Mouse (Mus musculus): ENCODE results near the gene Ythdf2. TPM values are rescaled to one million over a fixed set of nuclear protein-coding genes. Genes with fewer than 3 reads are reported as not detected.
"Not testable (repeated sequence)": the region's sequence is repeated elsewhere in the genome, so short reads cannot be mapped to it uniquely, and the experiment has no call there.

Ythdf2 gene
- 32.4 and 32.9 TPM in 2 replicates for total RNA-seq (2015)
- 35.0 and 42.0 TPM in 2 replicates for total RNA-seq (2017)

DNA sequence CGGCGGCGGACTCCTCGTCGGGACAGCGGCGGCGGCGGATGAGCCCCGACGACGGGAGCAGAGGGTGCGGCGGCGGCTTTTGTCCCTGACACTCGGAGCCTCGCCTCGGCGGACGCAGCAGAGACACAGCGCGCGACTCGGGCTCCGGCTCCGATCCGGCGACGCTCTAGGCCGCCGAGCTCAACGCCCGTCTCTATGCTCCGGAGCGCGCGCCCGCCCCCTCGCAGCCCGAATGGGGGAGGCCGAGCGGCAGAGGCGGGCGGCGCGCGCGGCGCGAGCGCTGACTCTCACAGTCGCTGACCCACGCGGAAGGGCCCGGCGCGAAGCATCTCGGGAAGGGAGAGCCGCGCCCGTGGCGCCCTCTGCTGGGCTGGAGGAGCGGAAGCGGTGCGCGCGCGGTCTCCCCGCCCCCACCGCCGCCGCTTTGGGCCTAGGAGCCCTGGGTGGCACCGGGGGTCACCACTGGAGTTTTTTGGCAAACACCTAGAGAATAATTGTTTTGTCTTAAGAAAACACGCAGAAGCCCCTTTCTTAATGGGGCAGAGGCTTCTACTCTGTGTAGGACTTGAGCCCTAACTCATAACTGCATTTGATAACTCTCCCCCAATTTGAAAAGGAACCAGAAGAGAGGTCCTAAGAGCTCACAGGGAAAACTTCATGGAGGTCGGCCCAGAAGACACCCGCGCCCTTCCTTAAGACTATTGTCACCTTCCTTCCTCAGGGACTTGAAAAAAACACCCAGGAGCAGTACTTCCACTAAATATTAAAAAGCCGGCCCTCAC lies at the start of gene Ythdf2:
Ythdf2 (minus strand) TSS at position 351 of the 782 bp plus-strand sequence.
- ATAC-seq (ENCODE audit: poor library complexity, severe bottlenecking) = peak; percentile 95

DNA sequence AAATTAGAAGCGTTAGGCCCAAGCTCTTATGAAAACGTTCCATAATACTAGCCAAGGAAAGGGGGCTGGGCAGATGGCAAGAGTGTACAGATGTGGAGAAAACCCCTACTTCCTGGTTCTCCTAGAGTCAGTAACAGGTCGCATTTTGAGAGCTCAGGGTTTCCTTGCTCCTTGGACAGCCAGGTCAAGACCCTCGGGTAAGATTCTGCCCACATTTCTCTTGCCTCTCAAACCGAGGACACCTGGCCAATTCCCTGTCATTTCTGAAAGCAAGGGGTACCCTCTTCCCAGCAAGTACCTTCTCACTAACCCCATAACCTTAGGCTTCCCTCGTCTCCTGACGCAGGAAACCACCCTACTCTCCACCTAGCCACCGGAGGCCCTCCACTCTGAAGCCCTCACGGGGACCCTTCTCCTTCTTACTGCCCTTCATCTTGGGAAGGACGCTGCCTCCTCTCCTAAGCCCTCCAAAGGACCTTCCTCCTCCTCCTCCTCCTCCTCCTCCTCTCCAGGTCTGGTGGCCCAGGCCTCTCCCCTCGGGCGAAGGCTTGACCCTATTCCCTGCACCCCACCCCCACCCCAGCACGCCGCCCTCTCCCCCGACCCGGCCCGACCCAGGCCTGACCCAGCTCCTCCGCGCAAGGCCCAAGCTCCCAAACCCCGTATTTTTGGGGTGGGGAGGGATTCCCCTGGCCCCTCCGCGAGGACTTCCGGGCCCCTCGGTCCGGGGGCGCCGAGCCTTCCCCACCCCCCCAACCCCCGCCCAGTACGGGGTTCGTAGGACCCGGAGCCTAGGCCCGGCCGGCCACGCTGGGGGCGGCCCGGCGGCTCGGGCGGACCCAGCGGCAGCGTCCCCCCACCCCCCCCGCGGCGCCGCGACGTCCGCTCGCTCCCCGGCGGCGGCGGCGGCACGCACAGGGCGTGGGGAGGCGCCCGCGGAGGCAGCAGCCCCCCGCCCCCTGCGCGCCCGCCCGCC lies 48.6 kb upstream of the Ythdf2 start:
- peak; percentile 84 for ATAC-seq (ENCODE audit: poor library complexity, severe bottlenecking)

DNA sequence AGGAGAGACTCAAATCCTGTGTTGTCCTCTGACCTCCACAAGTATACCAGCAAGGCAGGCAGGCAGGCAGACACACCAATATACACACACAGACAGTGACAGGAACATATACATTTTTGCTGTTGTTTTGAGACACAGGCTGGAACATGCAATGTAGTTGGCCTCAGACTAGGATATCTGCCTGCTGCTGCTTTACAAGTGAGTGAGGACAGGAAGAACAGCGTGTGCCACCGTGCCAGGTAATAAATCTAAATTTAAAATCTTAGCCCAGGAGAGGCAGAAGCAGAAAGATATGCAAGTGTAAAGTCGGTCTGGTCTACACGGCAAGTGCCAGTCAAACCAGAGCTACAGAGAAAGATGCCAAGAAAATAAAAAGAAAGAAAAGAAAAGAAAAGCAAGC lies 47.1 kb upstream of the Ythdf2 start:
- no peak for ATAC-seq (ENCODE audit: poor library complexity, severe bottlenecking)

DNA sequence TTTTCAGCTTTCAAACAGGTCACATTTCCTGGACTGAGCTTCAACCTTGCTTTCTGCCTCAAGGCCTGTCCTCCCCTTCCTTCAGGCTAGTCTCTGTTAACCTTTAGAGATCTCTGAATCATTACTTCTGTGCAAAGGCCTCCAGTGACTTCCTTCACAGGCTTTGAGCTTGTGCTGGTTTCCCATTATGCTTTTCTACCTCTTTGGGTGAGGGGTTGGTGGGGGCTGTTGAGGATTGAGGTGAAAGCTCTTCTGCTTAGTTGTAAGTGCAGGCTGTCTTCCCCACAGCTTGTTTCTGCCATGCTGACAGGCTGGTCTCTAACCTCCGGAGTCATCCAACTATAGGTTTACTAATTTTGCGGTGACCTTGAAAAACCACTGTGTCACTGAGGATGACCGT lies 44.3 kb upstream of the Ythdf2 start:
- no peak for ATAC-seq (ENCODE audit: poor library complexity, severe bottlenecking)

DNA sequence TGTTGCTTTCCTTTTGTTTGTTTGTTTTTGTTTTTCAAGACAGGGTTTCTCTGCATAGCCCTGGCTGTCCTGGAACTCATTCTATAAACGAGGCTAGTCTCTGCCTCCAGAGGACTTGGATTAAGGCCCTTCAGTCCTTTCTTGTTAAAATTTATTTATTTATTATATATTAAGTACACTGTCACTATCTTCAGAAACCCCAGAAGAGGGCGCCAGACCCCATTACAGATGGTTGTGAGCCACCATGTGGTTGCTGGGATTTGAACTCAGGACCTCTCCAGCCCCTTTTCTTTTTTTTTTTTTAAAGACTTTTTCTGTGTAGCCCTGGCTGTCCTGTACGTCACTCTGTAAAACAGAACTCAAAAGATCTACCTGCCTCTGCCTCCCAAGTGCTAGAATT lies 42.9 kb upstream of the Ythdf2 start:
- no peak for ATAC-seq (ENCODE audit: poor library complexity, severe bottlenecking)

DNA sequence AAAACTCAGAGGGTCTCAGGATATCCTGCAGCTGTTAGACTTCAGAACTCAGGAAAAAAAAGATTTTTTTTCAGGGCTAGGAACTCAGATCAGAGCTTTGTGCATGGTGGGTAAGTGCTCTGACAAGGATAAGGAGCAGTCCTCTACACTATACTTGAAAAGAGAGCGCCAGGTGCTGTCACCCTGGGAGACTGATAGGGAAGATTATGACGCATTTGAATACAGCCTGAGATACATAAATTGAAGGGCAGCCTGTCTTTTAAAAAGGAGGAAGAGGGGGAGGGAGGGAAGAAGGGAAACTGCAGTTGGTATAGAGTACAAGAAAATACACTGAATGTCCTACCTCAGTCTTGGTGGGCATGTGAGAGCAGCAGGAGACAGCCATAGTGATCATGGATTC lies 41.5 kb upstream of the Ythdf2 start:
- ATAC-seq (ENCODE audit: poor library complexity, severe bottlenecking) = no peak

DNA sequence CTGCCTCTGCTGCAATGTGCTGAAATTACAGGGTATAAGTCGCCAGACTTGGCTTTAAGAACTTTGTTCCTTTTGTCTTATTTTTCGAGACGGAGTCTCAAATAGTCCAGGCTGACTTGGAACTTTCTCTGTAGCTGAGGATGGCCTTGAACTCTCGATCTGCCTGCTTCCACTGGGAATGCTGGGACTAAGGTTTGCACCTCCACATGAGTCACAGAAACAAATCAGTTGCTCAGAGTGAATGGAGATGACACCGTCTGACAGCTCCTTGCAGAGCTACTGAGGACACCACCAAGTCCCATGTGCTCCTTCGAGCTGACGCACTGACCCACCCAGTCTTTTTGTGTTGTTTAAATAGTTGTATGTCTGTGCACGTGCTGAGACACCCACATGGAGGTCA lies 41.0 kb upstream of the Ythdf2 start:
- no peak for ATAC-seq (ENCODE audit: poor library complexity, severe bottlenecking)

DNA sequence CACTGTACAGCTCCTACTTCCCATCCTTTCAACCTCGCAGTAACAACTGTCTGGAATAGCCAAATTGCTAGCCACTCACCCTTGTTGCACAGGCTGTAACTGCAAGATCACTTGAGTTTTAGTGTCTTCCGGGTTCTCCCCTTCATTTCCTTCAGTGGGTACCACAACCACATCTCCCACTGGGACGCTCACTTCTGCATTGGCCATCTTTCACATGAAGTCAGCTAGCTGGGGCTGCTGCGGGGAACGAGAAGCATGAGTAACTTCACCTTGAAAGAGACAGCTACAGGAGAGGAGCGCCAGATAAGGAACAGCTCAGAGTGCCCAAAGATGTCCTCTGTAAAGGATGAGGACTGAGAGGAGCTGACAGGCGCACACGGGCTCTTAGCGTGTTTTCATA lies 39.5 kb upstream of the Ythdf2 start:
- ATAC-seq (ENCODE audit: poor library complexity, severe bottlenecking) = no peak

DNA sequence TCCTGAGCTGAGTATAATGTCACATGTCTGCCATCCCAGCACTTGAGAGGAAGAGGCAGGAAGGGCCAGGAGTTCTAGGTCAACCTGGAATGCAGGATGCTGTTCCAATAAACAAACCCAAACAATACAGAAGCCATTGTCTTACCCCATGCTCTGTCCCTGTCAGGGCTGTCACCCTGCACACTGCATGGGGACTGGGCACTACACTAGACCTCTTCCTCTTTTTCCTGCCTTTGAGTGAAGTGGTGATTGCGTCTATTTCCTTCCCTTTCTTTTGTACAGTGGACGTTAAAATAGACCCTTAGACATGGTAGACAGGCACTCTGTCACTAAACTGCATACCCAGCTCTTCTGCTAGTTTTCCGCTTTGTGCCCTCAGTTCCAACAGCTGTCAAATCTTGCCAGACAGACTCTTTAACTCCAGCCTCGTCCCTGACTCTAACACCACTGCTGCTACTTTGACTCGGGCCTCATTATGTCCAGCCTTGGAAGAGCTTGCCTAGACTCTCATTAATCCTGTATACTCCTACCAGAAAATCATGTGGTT lies 35.4 kb upstream of the Ythdf2 start:
- ATAC-seq (ENCODE audit: poor library complexity, severe bottlenecking) = peak; percentile 99

DNA sequence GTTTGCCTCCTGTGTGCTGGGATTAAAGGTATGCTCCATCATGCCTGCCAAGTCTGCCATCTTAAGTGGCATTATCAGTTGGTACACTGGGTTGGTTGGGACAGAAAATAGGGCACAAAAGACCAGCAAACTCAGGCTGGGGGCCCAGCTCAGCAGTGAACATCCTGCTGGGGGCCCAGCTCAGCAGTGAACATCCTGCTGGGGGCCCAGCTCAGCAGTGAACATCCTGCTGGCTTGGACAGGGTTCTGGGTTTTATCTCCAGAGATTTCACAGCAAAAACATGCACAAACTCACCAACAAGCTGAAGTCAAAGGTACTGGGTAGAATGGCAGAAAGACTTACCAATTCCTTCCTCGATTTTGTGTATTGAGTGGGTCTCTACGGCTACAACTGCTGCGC lies 33.5 kb upstream of the Ythdf2 start:
- ATAC-seq (ENCODE audit: poor library complexity, severe bottlenecking) = no peak

DNA sequence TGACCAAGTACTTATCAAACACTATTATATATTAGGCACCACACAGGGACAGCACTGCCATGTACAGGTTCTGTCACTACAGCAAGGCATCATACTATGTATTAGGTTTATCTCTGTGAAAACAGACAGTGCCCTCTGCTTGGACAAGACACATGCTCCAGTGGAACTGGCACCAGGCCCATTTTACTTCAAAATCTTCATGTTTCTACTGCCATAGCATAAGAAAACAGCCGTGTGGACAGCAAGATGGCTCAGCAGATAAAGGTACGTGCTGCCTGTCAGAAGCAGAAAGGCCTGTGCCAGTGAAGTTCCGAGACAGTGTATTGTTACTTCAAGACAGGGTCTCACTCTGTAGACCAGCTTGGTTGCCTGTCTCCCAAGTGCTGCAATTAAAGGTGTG lies 29.1 kb upstream of the Ythdf2 start:
- ATAC-seq (ENCODE audit: poor library complexity, severe bottlenecking) = 0 out of 2 replicates have a peak, but pooled peaks have one; percentile 24

DNA sequence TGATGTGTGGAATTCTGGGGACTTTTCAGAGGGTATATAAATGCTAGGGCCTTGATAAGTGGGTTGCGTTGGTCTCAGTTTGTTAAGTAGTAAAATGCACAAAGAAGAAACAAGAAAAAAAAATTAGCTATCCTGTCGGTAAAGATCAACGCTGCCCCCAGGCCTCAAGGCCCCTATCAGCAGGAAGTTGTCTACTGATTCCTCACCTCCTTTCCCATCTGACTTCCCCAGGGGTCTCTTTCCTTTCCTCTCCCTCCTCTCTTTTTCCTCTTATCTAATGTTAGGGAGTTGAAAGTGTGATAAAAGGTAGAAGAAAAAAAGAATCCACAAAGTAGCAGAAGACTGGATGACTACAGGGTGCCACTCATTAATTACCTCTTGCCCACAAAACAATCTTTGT lies 28.3 kb upstream of the Ythdf2 start:
- no peak for ATAC-seq (ENCODE audit: poor library complexity, severe bottlenecking)

DNA sequence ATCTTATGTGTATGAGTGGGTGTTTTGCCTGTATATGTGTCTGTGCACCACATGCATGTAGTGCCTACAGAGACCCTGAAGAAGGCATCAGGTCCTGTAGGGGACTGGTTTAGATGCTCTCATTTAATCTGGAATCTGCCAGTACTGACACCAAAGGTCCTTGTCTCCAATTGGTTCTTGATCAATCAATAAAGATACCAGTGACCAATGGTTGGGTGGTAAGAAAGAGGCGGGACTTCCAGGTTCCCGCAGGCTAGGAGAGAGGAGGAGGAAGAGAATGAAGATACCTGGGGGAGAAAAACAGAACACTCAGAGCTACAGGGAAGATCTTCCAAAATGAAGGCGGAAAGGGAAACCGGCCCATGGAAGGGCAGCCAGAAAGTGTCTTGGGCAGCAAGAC lies 26.3 kb upstream of the Ythdf2 start:
- ATAC-seq (ENCODE audit: poor library complexity, severe bottlenecking) = no peak

DNA sequence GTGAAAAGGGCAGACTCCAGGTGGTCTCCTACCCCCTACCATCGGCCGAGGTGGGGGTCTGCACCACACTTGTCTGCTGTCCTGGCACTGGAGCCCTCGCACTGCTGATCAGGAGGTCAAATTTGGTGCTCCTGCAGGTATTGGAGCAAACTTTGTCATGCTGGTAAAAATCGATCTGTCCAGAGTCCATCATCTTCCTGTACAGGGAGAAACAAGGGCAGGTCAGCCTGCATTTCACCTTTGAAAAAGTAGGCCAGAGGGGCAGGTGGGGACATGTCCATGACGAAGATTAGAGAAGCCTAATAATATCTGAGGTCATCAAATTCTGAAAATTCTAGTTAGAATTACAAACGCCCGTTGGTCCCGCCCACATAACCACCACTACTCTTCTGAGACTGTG lies 22.6 kb upstream of the Ythdf2 start:
- ATAC-seq (ENCODE audit: poor library complexity, severe bottlenecking) = no peak

DNA sequence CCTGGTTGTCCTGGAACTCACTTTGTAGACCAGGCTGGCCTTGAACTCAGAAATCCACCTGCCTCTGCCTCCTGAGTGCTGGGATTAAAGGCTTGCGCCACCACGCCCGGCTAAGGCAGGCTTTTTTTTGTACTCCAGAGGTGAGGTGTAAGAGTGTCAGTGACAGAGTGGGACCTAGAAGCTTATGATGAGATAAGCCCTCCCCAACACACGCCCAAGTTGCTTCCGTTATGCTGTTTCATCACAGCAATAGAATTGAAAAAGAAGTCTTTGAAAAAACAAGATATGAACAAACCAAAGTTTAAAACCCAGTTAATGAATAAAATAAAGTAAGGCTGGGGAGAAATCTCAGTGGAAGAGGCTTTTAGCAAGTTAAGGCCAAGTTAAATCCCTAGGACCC lies 18.3 kb upstream of the Ythdf2 start:
- no peak for ATAC-seq (ENCODE audit: poor library complexity, severe bottlenecking)

DNA sequence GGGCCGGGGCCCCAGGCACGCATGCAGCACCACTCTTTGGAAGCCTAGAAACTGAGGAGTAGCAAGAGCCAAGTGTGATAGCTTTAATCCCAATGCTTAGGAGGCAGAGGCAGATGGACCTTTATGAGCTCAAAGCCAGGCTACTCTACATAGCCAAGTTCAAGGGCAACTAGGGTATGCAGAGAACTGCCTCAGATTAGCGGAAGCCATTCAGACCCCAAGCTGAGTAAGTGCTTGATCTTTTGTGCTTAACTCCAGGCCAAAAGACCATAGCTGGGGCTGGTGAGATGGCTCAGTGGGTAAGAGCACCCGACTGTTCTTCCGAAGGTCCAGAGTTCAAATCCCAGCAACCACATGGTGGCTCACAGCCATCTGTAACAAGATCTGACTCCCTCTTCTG lies 9.9 kb upstream of the Ythdf2 start:
- ATAC-seq (ENCODE audit: poor library complexity, severe bottlenecking) = not testable (repeated sequence)

DNA sequence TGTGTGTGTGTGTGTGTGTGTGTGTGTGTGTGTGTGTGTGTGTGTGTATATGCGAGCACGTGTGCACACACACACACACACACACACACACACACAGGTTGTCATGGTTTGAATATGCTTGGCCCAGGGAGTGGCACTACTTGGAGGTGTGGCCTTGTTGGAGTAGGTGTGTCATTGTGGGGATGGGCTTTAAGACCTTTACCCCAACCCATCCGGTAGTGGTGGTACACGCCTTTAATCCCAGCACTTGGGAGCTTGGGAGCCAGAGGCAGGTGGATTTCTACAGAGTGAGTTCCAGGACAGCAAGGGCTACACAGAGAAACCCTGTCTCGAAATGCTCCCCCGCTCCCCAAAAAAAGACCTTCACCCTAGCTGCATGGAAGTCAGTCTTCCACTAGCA lies 6.3 kb upstream of the Ythdf2 start:
- not testable (repeated sequence) for ATAC-seq (ENCODE audit: poor library complexity, severe bottlenecking)

DNA sequence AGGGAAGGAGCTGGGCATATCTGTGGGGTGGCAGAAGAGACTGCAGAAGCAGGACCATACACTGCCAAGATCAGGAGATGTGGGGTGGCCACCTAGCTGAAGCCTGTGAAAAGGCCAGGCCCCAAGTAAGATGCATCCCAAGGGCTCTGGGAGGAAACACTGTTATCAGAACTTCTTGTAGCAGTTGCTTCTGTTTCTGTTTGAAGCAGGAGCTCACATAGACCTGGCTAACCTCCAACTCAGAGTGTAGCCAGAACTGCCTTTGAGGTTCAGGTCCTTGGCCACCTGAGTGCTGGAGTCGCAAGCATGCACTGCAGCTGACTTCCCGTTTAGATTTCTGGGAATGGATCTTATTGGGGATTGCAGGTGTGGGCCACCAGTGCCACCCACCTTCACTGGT lies 5.7 kb upstream of the Ythdf2 start:
- ATAC-seq (ENCODE audit: poor library complexity, severe bottlenecking) = no peak

DNA sequence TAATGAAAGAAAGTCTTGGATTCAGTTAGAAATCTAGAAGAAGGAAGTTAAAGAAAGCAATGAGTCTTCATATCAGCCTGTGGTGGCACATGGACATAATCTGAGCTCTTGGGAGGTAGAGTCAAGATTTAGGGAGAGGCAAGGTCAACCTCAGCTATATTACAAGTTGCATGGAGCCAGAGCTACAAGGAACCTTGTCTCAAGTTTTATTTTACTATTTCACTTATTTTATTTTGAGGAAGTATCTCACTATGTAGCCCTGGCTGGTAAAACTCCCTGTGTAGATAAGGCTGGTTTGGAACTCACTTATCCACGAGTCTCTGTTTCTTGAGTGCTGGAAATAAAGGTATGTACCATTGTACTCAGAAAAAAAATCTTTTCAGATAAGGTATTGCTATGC lies 4.5 kb upstream of the Ythdf2 start:
- no peak for ATAC-seq (ENCODE audit: poor library complexity, severe bottlenecking)

DNA sequence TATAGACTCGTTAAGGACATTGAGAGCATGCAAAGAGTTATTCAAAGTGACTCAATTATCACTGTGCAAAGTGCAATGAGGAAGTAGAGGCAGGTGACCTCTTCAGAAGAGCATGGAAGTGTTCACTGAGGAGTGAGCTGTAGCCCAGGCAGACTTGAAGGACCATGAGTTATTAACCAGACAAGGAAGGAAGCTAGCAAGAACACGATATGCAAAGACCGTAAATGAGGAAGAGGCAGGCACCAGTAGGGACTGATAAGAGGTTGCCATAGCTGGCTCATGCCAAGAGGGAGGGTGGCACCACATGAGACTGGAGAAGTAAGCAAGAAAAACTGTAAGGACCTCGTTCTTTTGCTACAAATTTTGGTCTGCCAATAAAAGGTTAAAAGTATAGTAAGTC lies 2.7 kb upstream of the Ythdf2 start:
- peak; percentile 65 for ATAC-seq (ENCODE audit: poor library complexity, severe bottlenecking)

Measured in megakaryocyte, adult 5-6 weeks (primary cell).